Mouse (Mus musculus) small intestine, adult 2 months (tissue): Measurements from ENCODE around the gene Spocd1.

ENCODE experiments used
- CTCF ChIP-seq: fragments of 200-500 bp; IDR thresholded peaks from 2 replicates; pipeline ENCODE4 v1.5.1; 2012; ENCODE audit warnings: low read depth, mild to moderate bottlenecking, control low read depth, inconsistent platforms, low read length, moderate library complexity, mixed read lengths; ENCODE audit not compliant: insufficient replicate concordance, insufficient read length; ENCODE audit errors: extremely low read depth
- POLR2A ChIP-seq: fragments of 200-500 bp; IDR thresholded peaks from 2 replicates; pipeline ENCODE4 v1.6.1; 2012; ENCODE audit warnings: low read depth, mild to moderate bottlenecking, control low read depth, inconsistent platforms, low read length, moderate library complexity

DNA sequence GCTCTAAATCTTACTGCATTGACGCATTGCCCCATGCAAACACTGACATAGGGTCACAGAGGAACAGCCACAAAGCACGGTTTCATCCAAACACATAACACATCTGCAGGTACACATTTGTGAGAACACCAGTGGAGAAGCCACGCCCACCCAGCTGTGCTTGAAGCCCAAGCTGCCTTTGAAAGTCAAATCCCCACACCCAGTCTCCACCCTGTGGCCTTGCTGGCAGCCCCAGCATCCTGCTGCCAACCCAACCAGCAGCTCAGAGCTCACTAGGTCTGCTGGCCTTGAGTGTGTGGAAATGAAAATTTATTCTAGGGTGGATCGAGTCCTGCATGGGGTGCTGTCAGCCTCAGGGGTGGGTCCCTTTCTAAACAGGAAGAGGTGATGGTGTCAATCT, 48.2 kb downstream of the Spocd1 start:
- TF ChIP-seq CTCF (no peak), POLR2A (no peak)
